Mouse (Mus musculus) C2C12 (cell line): ENCODE data around the gene Ank. TPM values are rescaled to one million over a fixed set of nuclear protein-coding genes. Genes with fewer than 3 reads are reported as not detected.

ENCODE experiments used
- H3K27me3 ChIP-seq: one replicate; pipeline ENCODE4 v1.6.1; 2011; ENCODE audit not compliant: control insufficient read depth, insufficient read depth, insufficient read length
- H3K36me3 ChIP-seq: one replicate; pipeline ENCODE4 v1.6.1; 2011; ENCODE audit not compliant: control insufficient read depth, insufficient read depth
- H3K4me3 ChIP-seq: one replicate; pipeline ENCODE4 v1.5.1; 2011; ENCODE audit warnings: mild to moderate bottlenecking, control low read depth; ENCODE audit not compliant: poor library complexity, insufficient read depth, severe bottlenecking
- H3K79me2 ChIP-seq: one replicate; pipeline ENCODE4 v1.6.1; 2011; ENCODE audit not compliant: control insufficient read depth, insufficient read depth
- H3K79me3 ChIP-seq: one replicate; pipeline ENCODE4 v1.6.1; 2011; ENCODE audit warnings: low read depth, control low read depth
- H3ac ChIP-seq: one replicate; pipeline ENCODE3; 2011; ENCODE audit warnings: low read depth; ENCODE audit not compliant: control insufficient read depth, insufficient read length
- CEBPB ChIP-seq: IDR thresholded peaks from one replicate; pipeline ENCODE4 v1.6.1; 2011; ENCODE audit warnings: low read depth, mild to moderate bottlenecking, control low read depth, moderate library complexity
- CTCF ChIP-seq: IDR thresholded peaks from one replicate; pipeline ENCODE4 v1.5.1; 2011; ENCODE audit not compliant: control insufficient read depth, insufficient read depth, insufficient read length
- FOSL1 ChIP-seq: IDR thresholded peaks from one replicate; pipeline ENCODE4 v1.8.0; 2011; ENCODE audit warnings: mild to moderate bottlenecking, low read length; ENCODE audit not compliant: poor library complexity, insufficient read depth, severe bottlenecking
- MAX ChIP-seq: IDR thresholded peaks from one replicate; pipeline ENCODE4 v1.6.1; 2011; ENCODE audit warnings: mild to moderate bottlenecking, control low read depth
- MYOD1 ChIP-seq: IDR thresholded peaks from one replicate; pipeline ENCODE4 v1.6.1; 2011; ENCODE audit warnings: low read depth; ENCODE audit not compliant: control insufficient read depth, insufficient read length
- MYOG ChIP-seq: IDR thresholded peaks from one replicate; pipeline ENCODE4 v1.6.1; 2011; ENCODE audit not compliant: control insufficient read depth, insufficient read length; ENCODE audit errors: extremely low read depth
- USF1 ChIP-seq: IDR thresholded peaks from one replicate; pipeline ENCODE4 v1.6.1; 2011; ENCODE audit warnings: low read depth, mild to moderate bottlenecking, control low read depth, moderate library complexity
- polyA plus RNA-seq: library from polyadenylated mRNA; unstranded; fragments of >200 nt; fragmentation: generic; extraction: Trizol; gene quantifications from one replicate; pipeline ENCODE4 v1.2.1, GENCODE M21; 2012; ENCODE audit warnings: missing spikeins

Ank gene
- polyA plus RNA-seq, 1 experiment = 292 TPM

DNA sequence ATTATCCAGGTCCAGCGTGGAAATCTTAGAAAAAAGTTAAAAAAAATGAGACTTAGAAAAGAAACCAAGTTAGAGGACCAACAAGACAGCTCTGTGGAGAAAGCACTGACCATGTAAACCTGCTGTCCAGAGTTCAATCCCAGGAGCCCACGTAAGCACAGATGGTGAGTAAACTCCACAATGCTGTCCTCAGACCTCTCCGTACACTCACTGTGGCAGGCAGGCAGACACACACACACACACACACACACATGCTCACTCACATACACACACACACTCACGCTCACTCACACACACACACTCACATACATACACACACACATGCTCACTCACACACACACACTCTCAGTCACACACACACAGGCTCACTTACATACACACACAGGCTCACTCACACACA lies 146.8 kb downstream of the Ank start:
- Histone ChIP-seq H3K27me3 (no peaks in the 10 kb centered on the region), H3K79me2 (peaks cover 24% of the 10 kb centered on the region), H3K79me3 (no peaks in the 10 kb centered on the region), H3K4me3 (no peak overlapping the region), H3ac (no peak overlapping the region), H3K36me3 (peaks cover 87% of the 10 kb centered on the region)
- TF ChIP-seq FOSL1 = no peak
- TF ChIP-seq MYOD1 = no peak
- TF ChIP-seq CEBPB = no peak
- no peak for TF ChIP-seq MYOG
- no peak for TF ChIP-seq USF1
- TF ChIP-seq MAX = no peak
- no peak for TF ChIP-seq CTCF

GRCm38 (mm10) chr15:27616159-27616558 lies 149.7 kb downstream of the Ank start:
- no peaks in the 10 kb centered on the region for H3K79me3 ChIP-seq
- no peak overlapping the region for H3K4me3 ChIP-seq
- TF ChIP-seq CTCF (no peak), USF1 (no peak), FOSL1 (no peak), MAX (no peak), MYOD1 (no peak), MYOG (no peak), CEBPB (no peak)
- H3K36me3 ChIP-seq = peaks cover 86% of the 10 kb centered on the region
- H3K27me3 ChIP-seq = no peaks in the 10 kb centered on the region
- H3ac ChIP-seq = no peak overlapping the region
- peaks cover 34% of the 10 kb centered on the region for H3K79me2 ChIP-seq

DNA sequence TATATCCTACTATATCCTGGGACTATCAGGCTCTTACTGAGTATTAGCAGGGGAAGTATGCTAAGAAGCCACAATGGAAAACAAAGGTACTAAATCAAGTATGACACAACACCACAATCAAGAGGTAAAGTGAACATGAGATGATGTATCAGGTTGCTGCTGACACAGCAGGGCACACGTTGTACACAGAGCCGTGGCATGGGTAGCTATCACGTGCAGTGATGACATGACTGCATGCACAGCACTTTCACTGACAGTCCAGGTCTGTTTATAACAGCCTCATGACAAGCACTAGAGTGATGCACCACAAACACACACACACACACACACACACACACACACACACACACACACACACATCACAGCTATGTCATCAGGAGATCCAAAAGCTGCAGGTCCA lies 150.8 kb downstream of the Ank start:
- peaks cover 86% of the 10 kb centered on the region for H3K36me3 ChIP-seq
- no peaks in the 10 kb centered on the region for H3K27me3 ChIP-seq
- H3K79me2 ChIP-seq = peaks cover 34% of the 10 kb centered on the region
- no peak overlapping the region for H3ac ChIP-seq
- TF ChIP-seq FOSL1 (no peak), CTCF (no peak), MYOD1 (no peak), CEBPB (no peak), MYOG (no peak), USF1 (no peak), MAX (no peak)
- H3K4me3 ChIP-seq = no peak overlapping the region
- H3K79me3 ChIP-seq = no peaks in the 10 kb centered on the region

DNA sequence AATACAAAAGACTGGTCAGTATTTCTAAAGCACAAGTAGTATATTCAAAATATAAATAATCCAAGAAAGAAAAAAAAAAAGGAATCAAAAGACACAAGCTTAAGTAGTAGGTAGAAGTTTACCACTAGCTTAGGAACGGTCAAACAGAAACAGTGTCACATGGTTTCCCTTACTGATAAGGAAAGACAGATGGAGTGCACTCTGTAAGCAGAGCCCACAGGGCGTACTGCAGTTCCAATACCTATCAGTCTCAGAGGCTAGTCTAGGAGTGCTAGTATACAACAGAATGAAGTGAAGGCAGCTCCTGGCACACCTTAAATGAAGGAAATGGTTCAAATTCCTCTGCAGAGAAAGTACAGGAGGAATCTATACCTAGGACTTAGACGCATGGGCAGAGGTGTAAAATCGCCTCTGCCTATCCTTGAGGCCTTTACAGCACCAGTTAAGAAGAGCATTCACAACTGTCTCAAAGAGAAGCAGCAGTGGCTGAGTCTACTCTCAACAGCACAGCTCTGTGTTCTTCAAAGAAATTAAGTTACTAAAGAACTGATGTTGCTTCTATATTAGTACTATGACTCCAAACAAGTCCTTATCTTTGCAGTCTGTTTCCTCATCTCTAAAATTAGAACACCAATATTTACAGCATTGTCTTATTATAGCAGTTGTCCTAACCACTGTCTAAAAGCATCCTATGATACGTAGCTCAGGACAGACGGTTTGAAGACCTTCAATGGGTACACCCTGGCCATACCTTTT lies 152.5 kb downstream of the Ank start:
- H3K4me3 ChIP-seq = no peak overlapping the region
- H3K79me2 ChIP-seq = peaks cover 42% of the 10 kb centered on the region
- peaks cover 88% of the 10 kb centered on the region for H3K36me3 ChIP-seq
- TF ChIP-seq MYOG = no peak
- no peak for TF ChIP-seq USF1
- TF ChIP-seq FOSL1 = no peak
- TF ChIP-seq MYOD1 = no peak
- TF ChIP-seq CEBPB = no peak
- TF ChIP-seq CTCF = no peak
- no peak for TF ChIP-seq MAX
- no peaks in the 10 kb centered on the region for H3K27me3 ChIP-seq
- H3ac ChIP-seq = no peak overlapping the region
- peaks cover 16% of the 10 kb centered on the region for H3K79me3 ChIP-seq

- Histone ChIP-seq H3K4me3 (no peak overlapping the region), H3K27me3 (no peaks in the 10 kb centered on the region), H3K79me3 (peaks cover 23% of the 10 kb centered on the region), H3ac (no peak overlapping the region), H3K79me2 (peaks cover 45% of the 10 kb centered on the region), H3K36me3 (peaks cover 87% of the 10 kb centered on the region)
- TF ChIP-seq CEBPB (no peak), USF1 (no peak), MYOG (no peak), MYOD1 (no peak), FOSL1 (no peak), CTCF (no peak), MAX (no peak)
Observed at GRCm38 (mm10) chr15:27619683-27620082, 153.2 kb downstream of the Ank start.
